Mouse (Mus musculus): ENCODE results near the gene Tmem108. TPM values are rescaled to one million over a fixed set of nuclear protein-coding genes. Genes with fewer than 3 reads are reported as not detected.

Tmem108 gene
- polyA plus RNA-seq, 1 experiment from 2014 or later: 5.5 TPM

DNA sequence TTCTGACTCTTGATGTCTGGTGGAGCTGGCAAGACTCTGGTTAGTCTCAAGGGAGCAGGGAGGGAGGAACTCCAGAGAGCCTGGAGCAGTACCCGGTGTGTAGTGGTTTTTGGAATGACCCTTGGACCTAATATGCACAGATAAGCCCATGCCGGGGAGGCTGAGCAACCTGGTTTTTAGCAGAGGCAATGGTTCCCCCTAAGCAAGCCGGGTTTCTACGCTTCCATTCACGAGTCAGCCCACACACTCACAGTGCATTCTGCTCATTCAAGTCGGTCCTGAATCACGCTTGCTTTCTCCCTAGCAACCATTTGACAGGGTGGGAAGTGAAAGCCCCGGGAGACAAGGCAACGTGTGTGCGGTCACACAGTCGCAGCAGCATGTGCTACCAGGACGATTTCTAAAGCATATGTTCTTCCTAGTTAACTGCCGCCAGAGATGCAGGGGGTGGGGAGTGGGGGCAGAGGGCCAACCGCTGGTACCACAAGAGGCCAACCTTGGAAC, 259.7 kb downstream of the Tmem108 start:
- whole genome bisulfite sequencing: 29% methylated on average over 14 of the region's 14 CpGs
- Histone ChIP-seq H3K4me1 (replicated peaks; ENCODE audit: insufficient read depth, low read length) (no peaks in the 10 kb centered on the region; the same call in 1 of the 2 replicates), H3K36me3 (ENCODE audit: insufficient read depth, low read length) (no peaks in the 10 kb centered on the region), H3K9me3 (replicated peaks; ENCODE audit: low read length) (no peaks in the 10 kb centered on the region), H3K9ac (ENCODE audit: low read depth, low read length) (no peak overlapping the region), H3K4me3 (replicated peaks; ENCODE audit: low read depth, low read length) (no peak overlapping the region), H3K27me3 (ENCODE audit: insufficient read depth, low read length) (no peaks in the 10 kb centered on the region), H3K27ac (no peak overlapping the region), H3K4me2 (ENCODE audit: low read length) (no peak overlapping the region)
- no peak for DNase-seq (ENCODE audit: low spot score)
- TF ChIP-seq CTCF (IDR thresholded peaks at IDR 0.05; ENCODE audit: low read depth): no peak
- no peak for ATAC-seq (replicated peaks; ENCODE audit: low FRiP score, low read depth)

DNA sequence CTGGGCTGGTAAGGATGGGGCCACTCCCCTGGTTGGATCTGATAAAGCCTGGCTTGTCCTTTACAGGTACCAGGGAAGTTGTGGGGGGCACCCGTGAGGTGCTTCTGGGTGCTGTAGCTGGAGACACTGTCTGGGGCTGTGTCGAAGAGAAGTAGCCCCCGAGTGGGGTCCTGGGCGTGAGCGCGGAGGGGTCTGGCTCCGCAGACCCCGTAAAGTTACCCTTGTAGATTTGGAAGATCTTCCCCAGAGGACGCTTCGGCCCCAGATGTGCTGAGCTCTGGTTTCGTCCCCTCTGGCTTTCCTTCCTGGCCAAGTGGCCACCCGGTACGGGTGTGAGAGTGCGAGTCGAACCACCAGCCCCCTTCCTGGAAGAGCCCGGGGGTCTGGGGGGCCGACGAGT, 262.3 kb downstream of the Tmem108 start:
- H3K9me3 ChIP-seq (replicated peaks; ENCODE audit: low read length): no peaks in the 10 kb centered on the region
- no peaks in the 10 kb centered on the region; the same call in 1 of the 2 replicates for H3K4me1 ChIP-seq (replicated peaks; ENCODE audit: insufficient read depth, low read length)
- H3K9ac ChIP-seq (ENCODE audit: low read depth, low read length): no peak overlapping the region
- no peaks in the 10 kb centered on the region for H3K27me3 ChIP-seq (ENCODE audit: insufficient read depth, low read length)
- no peak for DNase-seq (ENCODE audit: low spot score)
- H3K4me3 ChIP-seq (replicated peaks; ENCODE audit: low read depth, low read length): no peak overlapping the region
- no peak overlapping the region for H3K27ac ChIP-seq
- ATAC-seq (replicated peaks; ENCODE audit: low FRiP score, low read depth): no peak
- no peak overlapping the region for H3K4me2 ChIP-seq (ENCODE audit: low read length)
- TF ChIP-seq CTCF (IDR thresholded peaks at IDR 0.05; ENCODE audit: low read depth): no peak
- no peaks in the 10 kb centered on the region for H3K36me3 ChIP-seq (ENCODE audit: insufficient read depth, low read length)
- WGBS: 92% methylated on average over 18 of the region's 18 CpGs

DNA sequence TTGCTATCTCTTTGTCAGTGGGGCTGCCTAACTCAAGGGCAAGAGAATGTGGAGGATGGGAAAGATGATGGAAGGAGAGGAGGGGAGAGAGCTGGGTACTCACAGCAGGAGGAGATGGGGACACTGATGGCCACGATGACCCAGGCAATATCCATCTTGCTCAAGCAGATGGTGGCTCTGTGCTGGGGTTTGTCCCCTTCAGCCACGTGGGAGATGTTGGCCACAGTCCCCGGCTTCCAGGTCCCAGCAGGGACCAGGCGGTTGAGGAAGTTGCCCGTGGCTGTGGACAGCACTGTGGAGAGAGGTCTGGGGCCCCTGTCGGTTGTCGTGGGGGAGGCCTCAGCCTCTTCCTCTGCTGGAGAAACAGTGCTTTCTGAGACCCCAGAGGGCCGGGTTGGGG, 262.9 kb downstream of the Tmem108 start:
- H3K4me3 ChIP-seq (replicated peaks; ENCODE audit: low read depth, low read length): no peak overlapping the region
- H3K9me3 ChIP-seq (replicated peaks; ENCODE audit: low read length): no peaks in the 10 kb centered on the region
- DNase-seq (ENCODE audit: low spot score) (no peak), ATAC-seq (replicated peaks; ENCODE audit: low FRiP score, low read depth) (no peak)
- no peaks in the 10 kb centered on the region for H3K27me3 ChIP-seq (ENCODE audit: insufficient read depth, low read length)
- no peak overlapping the region for H3K27ac ChIP-seq
- no peak for TF ChIP-seq CTCF (IDR thresholded peaks at IDR 0.05; ENCODE audit: low read depth)
- H3K9ac ChIP-seq (ENCODE audit: low read depth, low read length): no peak overlapping the region
- 53% methylated on average over 8 of the region's 8 CpGs for WGBS
- H3K36me3 ChIP-seq (ENCODE audit: insufficient read depth, low read length): no peaks in the 10 kb centered on the region
- H3K4me2 ChIP-seq (ENCODE audit: low read length): no peak overlapping the region
- no peaks in the 10 kb centered on the region; the same call in 1 of the 2 replicates for H3K4me1 ChIP-seq (replicated peaks; ENCODE audit: insufficient read depth, low read length)

DNA sequence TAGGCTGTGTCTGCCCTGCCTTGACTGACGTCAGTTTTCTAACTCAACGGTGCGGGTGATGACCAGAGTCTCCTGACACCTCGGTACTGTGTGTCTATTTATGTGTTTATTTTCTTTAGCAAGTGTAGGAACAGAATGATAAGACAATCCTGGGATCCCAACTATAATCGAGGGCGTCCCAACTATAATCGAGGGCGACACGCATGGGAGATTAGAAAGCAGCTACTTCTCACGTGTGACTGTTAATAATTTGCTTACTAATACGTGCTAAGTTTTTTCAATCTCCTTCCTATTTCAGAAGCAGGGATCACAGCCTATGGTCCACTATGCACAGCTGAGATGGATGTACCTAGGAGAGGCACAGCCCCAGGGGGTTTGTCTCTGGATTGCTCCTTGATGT, 266.2 kb downstream of the Tmem108 start:
- Histone ChIP-seq H3K27me3 (ENCODE audit: insufficient read depth, low read length) (no peaks in the 10 kb centered on the region), H3K4me1 (replicated peaks; ENCODE audit: insufficient read depth, low read length) (no peaks in the 10 kb centered on the region), H3K9me3 (replicated peaks; ENCODE audit: low read length) (no peaks in the 10 kb centered on the region), H3K4me2 (ENCODE audit: low read length) (no peak overlapping the region), H3K4me3 (replicated peaks; ENCODE audit: low read depth, low read length) (no peak overlapping the region), H3K36me3 (ENCODE audit: insufficient read depth, low read length) (no peaks in the 10 kb centered on the region), H3K27ac (no peak overlapping the region), H3K9ac (ENCODE audit: low read depth, low read length) (no peak overlapping the region)
- no peak for ATAC-seq (replicated peaks; ENCODE audit: low FRiP score, low read depth)
- 44% methylated on average over 11 of the region's 11 CpGs for WGBS
- no peak for DNase-seq (ENCODE audit: low spot score)
- no peak for TF ChIP-seq CTCF (IDR thresholded peaks at IDR 0.05; ENCODE audit: low read depth)

DNA sequence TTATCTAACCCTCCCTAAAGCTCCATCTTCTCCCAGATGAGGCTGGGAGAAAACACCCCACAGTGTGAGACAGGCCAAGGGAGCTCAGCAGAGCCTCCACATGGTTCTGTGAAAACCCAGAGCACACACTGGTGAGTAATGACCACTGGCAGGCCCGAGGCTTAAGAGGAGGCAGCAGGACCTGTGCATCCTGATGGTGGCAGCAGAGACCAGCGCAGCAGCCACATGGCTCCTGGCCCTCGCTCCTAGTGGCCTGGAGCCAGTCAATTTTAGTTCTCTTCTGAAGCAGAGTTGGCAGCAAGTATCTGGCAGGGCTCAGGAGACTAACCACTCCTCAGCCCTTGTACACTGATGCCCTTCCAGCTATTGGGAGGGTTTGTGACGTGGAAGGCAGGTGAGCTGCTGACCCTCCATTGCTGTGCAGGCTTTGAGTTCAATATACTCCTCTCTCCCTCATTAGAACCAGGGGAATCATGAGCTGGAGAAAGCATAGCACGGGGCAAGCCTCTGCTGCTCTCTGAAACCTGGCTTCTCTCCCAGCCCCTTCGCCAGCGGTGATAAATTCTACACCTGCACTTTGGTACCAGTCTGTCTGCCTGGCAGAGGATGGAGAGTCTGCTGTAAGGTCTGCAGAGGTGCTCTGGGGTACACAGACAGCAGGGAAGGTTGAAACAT, 267.2 kb downstream of the Tmem108 start:
- Histone ChIP-seq H3K27ac (no peak overlapping the region), H3K27me3 (ENCODE audit: insufficient read depth, low read length) (no peaks in the 10 kb centered on the region), H3K4me3 (replicated peaks; ENCODE audit: low read depth, low read length) (no peak overlapping the region), H3K36me3 (ENCODE audit: insufficient read depth, low read length) (no peaks in the 10 kb centered on the region), H3K4me2 (ENCODE audit: low read length) (no peak overlapping the region), H3K9me3 (replicated peaks; ENCODE audit: low read length) (no peaks in the 10 kb centered on the region), H3K9ac (ENCODE audit: low read depth, low read length) (no peak overlapping the region), H3K4me1 (replicated peaks; ENCODE audit: insufficient read depth, low read length) (no peaks in the 10 kb centered on the region)
- 20% methylated on average over 7 of the region's 7 CpGs for WGBS
- TF ChIP-seq CTCF (IDR thresholded peaks at IDR 0.05; ENCODE audit: low read depth): peak; percentile 96
- peak; percentile 88 for DNase-seq (ENCODE audit: low spot score)
- ATAC-seq (replicated peaks; ENCODE audit: low FRiP score, low read depth): peak; percentile 65

DNA sequence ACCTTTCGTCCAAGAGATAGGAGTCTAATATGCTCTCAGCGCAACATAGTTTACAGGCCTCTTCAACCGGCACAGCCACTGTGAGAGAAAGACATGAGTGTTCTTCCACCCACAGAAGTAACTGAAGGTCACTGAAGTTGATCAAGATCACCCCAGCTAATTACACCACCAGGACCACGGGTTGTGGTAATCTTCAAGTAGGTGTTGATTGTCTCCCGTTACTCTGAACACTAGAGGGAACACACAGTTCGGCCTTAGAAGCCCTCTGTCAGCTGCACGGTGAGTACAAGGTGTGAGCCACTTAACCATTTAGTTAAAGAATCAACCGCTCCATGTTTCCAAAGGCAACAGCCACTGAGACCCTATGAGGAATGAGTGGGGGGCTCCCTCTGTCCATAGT, 269.7 kb downstream of the Tmem108 start:
- no peak for TF ChIP-seq CTCF (IDR thresholded peaks at IDR 0.05; ENCODE audit: low read depth)
- no peaks in the 10 kb centered on the region for H3K36me3 ChIP-seq (ENCODE audit: insufficient read depth, low read length)
- H3K9ac ChIP-seq (ENCODE audit: low read depth, low read length): no peak overlapping the region
- H3K27me3 ChIP-seq (ENCODE audit: insufficient read depth, low read length): no peaks in the 10 kb centered on the region
- H3K4me3 ChIP-seq (replicated peaks; ENCODE audit: low read depth, low read length): no peak overlapping the region
- no peaks in the 10 kb centered on the region for H3K4me1 ChIP-seq (replicated peaks; ENCODE audit: insufficient read depth, low read length)
- DNase-seq (ENCODE audit: low spot score) (no peak), ATAC-seq (replicated peaks; ENCODE audit: low FRiP score, low read depth) (no peak)
- no peaks in the 10 kb centered on the region for H3K9me3 ChIP-seq (replicated peaks; ENCODE audit: low read length)
- no peak overlapping the region for H3K4me2 ChIP-seq (ENCODE audit: low read length)
- H3K27ac ChIP-seq: no peak overlapping the region
- WGBS: 61% methylated on average over 8 of the region's 8 CpGs

Data from kidney, postnatal 0 days (tissue).